Mouse (Mus musculus): Measurements from ENCODE around the gene Hif3a. TPM values are rescaled to one million over a fixed set of nuclear protein-coding genes. Genes with fewer than 3 reads are reported as not detected.

Gene Hif3a
- polyA plus RNA-seq, 1 experiment from 2014 or later, result 8.6 TPM

GRCm38 (mm10) chr7:17060031-17060781 is 2.0 kb downstream of the Hif3a start:
- WGBS, result 65% methylated on average over 9 of the region's 9 CpGs
- H3K4me1 ChIP-seq (replicated peaks; ENCODE audit: control insufficient read depth, insufficient read depth, low read length), result peaks cover 27% of the 10 kb centered on the region; the same call in 1 of the 2 replicates
- 0 out of 2 replicates have a peak overlapping the region, but pooled peaks have one; percentile 15 for H3K27ac ChIP-seq (ENCODE audit: low read depth, low read length)
- H3K4me3 ChIP-seq (ENCODE audit: low read depth, low read length), result no peak overlapping the region
- H3K9me3 ChIP-seq (ENCODE audit: control insufficient read depth, low read length), result no peaks in the 10 kb centered on the region
- peak overlapping the region; percentile 2; the same call in 1 of the 2 replicates for H3K4me2 ChIP-seq (ENCODE audit: low read depth, low read length, severe bottlenecking)
- H3K36me3 ChIP-seq (ENCODE audit: control insufficient read depth, insufficient read depth, low read length), result no peaks in the 10 kb centered on the region
- ATAC-seq (replicated peaks; ENCODE audit: low FRiP score) (0 out of 2 replicates have a peak, but pooled peaks have one; percentile 25), DNase-seq (ENCODE audit: low spot score) (peak; percentile 78)
- peak overlapping the region; percentile 5; the same call in 1 of the 2 replicates for H3K9ac ChIP-seq (ENCODE audit: low read length)
- 0 out of 2 replicates have a peak, but pooled peaks cover 2% of the 10 kb centered on the region for H3K27me3 ChIP-seq (ENCODE audit: control insufficient read depth, insufficient read depth, low read length)

DNA sequence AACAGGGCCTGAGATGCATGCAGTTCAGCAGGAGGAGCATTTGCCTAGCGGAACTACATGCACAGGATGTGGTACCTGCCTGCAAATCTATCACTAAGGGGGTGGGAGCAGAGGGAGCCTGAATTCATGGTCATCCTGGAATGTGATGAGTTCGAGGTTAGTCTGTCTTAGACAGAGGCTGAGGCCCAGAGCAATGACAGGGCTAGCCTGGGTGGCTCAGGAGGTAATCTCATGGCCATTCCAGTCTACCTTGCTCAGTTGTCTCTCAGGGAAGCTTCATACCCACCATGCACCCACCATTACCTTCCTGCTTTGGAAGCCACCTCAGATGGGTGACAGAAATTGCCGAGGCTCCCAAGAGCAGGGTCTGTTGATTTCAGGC is 2.8 kb downstream of the Hif3a start:
- H3K4me3 ChIP-seq (ENCODE audit: low read depth, low read length), result no peak overlapping the region
- H3K4me2 ChIP-seq (ENCODE audit: low read depth, low read length, severe bottlenecking), result no peak overlapping the region
- H3K9ac ChIP-seq (ENCODE audit: low read length), result no peak overlapping the region
- no peak for DNase-seq (ENCODE audit: low spot score)
- 87% methylated on average over 3 of the region's 3 CpGs for WGBS
- no peaks in the 10 kb centered on the region for H3K36me3 ChIP-seq (ENCODE audit: control insufficient read depth, insufficient read depth, low read length)
- no peaks in the 10 kb centered on the region for H3K9me3 ChIP-seq (ENCODE audit: control insufficient read depth, low read length)
- ATAC-seq (replicated peaks; ENCODE audit: low FRiP score), result no peak
- H3K27me3 ChIP-seq (ENCODE audit: control insufficient read depth, insufficient read depth, low read length), result 0 out of 2 replicates have a peak, but pooled peaks cover 2% of the 10 kb centered on the region
- peaks cover 27% of the 10 kb centered on the region; the same call in 1 of the 2 replicates for H3K4me1 ChIP-seq (replicated peaks; ENCODE audit: control insufficient read depth, insufficient read depth, low read length)
- H3K27ac ChIP-seq (ENCODE audit: low read depth, low read length), result no peak overlapping the region

GRCm38 (mm10) chr7:17058816-17059462 is 3.3 kb downstream of the Hif3a start:
- no peak overlapping the region for H3K4me3 ChIP-seq (ENCODE audit: low read depth, low read length)
- H3K9me3 ChIP-seq (ENCODE audit: control insufficient read depth, low read length), result no peaks in the 10 kb centered on the region
- DNase-seq (ENCODE audit: low spot score) (no peak), ATAC-seq (replicated peaks; ENCODE audit: low FRiP score) (no peak)
- H3K36me3 ChIP-seq (ENCODE audit: control insufficient read depth, insufficient read depth, low read length), result no peaks in the 10 kb centered on the region
- WGBS, result 64% methylated on average over 8 of the region's 8 CpGs
- H3K4me1 ChIP-seq (replicated peaks; ENCODE audit: control insufficient read depth, insufficient read depth, low read length), result peaks cover 27% of the 10 kb centered on the region; the same call in 1 of the 2 replicates
- no peak overlapping the region for H3K4me2 ChIP-seq (ENCODE audit: low read depth, low read length, severe bottlenecking)
- H3K9ac ChIP-seq (ENCODE audit: low read length), result no peak overlapping the region
- 0 out of 2 replicates have a peak, but pooled peaks cover 2% of the 10 kb centered on the region for H3K27me3 ChIP-seq (ENCODE audit: control insufficient read depth, insufficient read depth, low read length)
- peak overlapping the region; percentile 19 for H3K27ac ChIP-seq (ENCODE audit: low read depth, low read length)

DNA sequence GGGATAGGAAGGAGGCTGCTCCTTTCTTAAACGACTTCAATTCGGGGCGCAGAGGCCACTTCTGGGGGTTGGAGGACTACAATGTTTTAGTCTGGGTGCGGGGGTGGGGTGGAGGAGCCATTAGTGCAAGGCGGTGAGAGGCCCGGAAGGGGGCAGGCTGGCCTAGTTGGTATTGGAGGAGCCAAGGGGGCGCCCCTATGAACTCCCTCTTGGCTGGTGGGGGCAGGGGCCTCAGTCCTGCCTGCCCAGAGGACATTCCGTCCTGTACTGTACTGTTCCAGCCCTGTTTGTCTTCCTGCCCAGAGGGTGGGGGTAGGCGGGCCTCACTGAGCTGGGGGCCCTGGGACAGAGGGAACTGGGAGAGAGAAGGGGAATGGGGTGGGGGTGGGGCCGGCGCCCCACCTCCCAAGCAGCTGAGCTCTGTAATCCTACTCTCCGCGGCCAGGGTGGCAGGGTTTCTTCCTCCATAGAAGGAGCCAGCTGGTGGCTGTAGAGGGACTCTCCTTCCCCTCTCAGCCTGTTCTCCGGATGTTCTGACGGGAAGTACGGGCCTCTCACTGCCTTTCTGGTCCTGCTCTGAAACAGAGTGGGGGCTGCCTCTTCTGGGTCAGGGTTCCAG is 4.0 kb downstream of the Hif3a start:
- Histone ChIP-seq H3K27me3 (ENCODE audit: control insufficient read depth, insufficient read depth, low read length) (0 out of 2 replicates have a peak, but pooled peaks cover under 1% of the 10 kb centered on the region), H3K9me3 (ENCODE audit: control insufficient read depth, low read length) (no peaks in the 10 kb centered on the region), H3K27ac (ENCODE audit: low read depth, low read length) (peak overlapping the region; percentile 19), H3K4me3 (ENCODE audit: low read depth, low read length) (no peak overlapping the region), H3K4me2 (ENCODE audit: low read depth, low read length, severe bottlenecking) (peak overlapping the region; percentile 32; the same call in 1 of the 2 replicates), H3K4me1 (replicated peaks; ENCODE audit: control insufficient read depth, insufficient read depth, low read length) (peaks cover 27% of the 10 kb centered on the region; the same call in 1 of the 2 replicates), H3K36me3 (ENCODE audit: control insufficient read depth, insufficient read depth, low read length) (no peaks in the 10 kb centered on the region), H3K9ac (ENCODE audit: low read length) (peak overlapping the region; percentile 41)
- WGBS, result 6% methylated on average over 16 of the region's 16 CpGs
- peak; percentile 80 for DNase-seq (ENCODE audit: low spot score)
- peak; percentile 50 for ATAC-seq (replicated peaks; ENCODE audit: low FRiP score)

- 37% methylated on average over 14 of the region's 14 CpGs for WGBS
- DNase-seq (ENCODE audit: low spot score) (peak; percentile 71), ATAC-seq (replicated peaks; ENCODE audit: low FRiP score) (peak; percentile 34; the same call in 1 of the 2 replicates)
- Histone ChIP-seq H3K4me1 (replicated peaks; ENCODE audit: control insufficient read depth, insufficient read depth, low read length) (peaks cover 25% of the 10 kb centered on the region; the same call in 1 of the 2 replicates), H3K27me3 (ENCODE audit: control insufficient read depth, insufficient read depth, low read length) (no peaks in the 10 kb centered on the region), H3K27ac (ENCODE audit: low read depth, low read length) (peak overlapping the region; percentile 62), H3K4me2 (ENCODE audit: low read depth, low read length, severe bottlenecking) (peak overlapping the region; percentile 82), H3K9ac (ENCODE audit: low read length) (peak overlapping the region; percentile 48), H3K9me3 (ENCODE audit: control insufficient read depth, low read length) (no peaks in the 10 kb centered on the region), H3K36me3 (ENCODE audit: control insufficient read depth, insufficient read depth, low read length) (no peaks in the 10 kb centered on the region), H3K4me3 (ENCODE audit: low read depth, low read length) (peak overlapping the region; percentile 42)
Measured at GRCm38 (mm10) chr7:17056601-17057523, 5.4 kb downstream of the Hif3a start.

GRCm38 (mm10) chr7:17056081-17056581 is 6.1 kb downstream of the Hif3a start:
- peak; percentile 82 for ATAC-seq (replicated peaks; ENCODE audit: low FRiP score)
- WGBS, result under 1% methylated on average over 42 of the region's 42 CpGs
- H3K4me1 ChIP-seq (replicated peaks; ENCODE audit: control insufficient read depth, insufficient read depth, low read length), result peaks cover 25% of the 10 kb centered on the region; the same call in 1 of the 2 replicates

DNA sequence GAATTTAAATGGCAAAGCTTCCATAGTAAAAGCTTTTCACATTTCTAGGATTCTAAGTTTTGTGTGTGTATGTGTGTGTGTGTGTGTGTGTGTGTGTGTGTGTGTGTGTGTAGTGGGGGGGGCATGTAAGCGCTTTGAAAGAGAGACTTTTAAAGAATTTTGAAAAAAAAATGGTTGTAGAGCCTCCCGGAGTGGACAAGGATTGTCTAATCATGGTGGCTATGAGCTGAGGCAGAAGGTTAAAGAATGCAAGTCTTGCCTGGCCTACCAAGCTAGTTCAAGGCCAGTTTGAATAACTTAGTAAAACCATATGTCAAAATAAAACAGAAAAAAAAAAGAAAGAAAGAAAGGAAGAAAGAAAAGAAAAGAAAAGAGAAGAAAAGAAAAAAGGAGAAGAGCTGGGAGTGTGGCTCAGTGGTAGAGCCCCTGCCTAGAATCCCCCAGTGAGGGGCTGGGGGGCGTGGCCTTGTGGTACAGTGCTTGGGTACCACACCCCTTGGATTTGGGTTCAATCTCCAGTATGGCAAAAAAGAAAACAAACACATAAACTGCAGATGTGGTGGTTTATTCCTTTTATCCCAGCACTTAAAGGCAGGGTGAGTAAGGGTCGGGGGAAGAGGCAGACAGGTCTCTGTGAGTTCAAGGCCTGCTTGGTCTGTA is 6.8 kb downstream of the Hif3a start:
- DNase-seq (ENCODE audit: low spot score) (no peak), ATAC-seq (replicated peaks; ENCODE audit: low FRiP score) (no peak)
- H3K9me3 ChIP-seq (ENCODE audit: control insufficient read depth, low read length), result no peaks in the 10 kb centered on the region
- peak overlapping the region; percentile 82 for H3K4me2 ChIP-seq (ENCODE audit: low read depth, low read length, severe bottlenecking)
- no peak overlapping the region for H3K4me3 ChIP-seq (ENCODE audit: low read depth, low read length)
- H3K27me3 ChIP-seq (ENCODE audit: control insufficient read depth, insufficient read depth, low read length), result no peaks in the 10 kb centered on the region
- no peak overlapping the region for H3K27ac ChIP-seq (ENCODE audit: low read depth, low read length)
- H3K9ac ChIP-seq (ENCODE audit: low read length), result no peak overlapping the region; the same call in 1 of the 2 replicates
- H3K36me3 ChIP-seq (ENCODE audit: control insufficient read depth, insufficient read depth, low read length), result no peaks in the 10 kb centered on the region
- 86% methylated on average over 4 of the region's 4 CpGs for WGBS
- peaks cover 21% of the 10 kb centered on the region; the same call in 1 of the 2 replicates for H3K4me1 ChIP-seq (replicated peaks; ENCODE audit: control insufficient read depth, insufficient read depth, low read length)

More at GRCm38 (mm10) chr7:17056081-17056581, 6.1 kb downstream of the Hif3a start:
- Histone ChIP-seq H3K36me3 (ENCODE audit: control insufficient read depth, insufficient read depth, low read length) (no peaks in the 10 kb centered on the region), H3K4me2 (ENCODE audit: low read depth, low read length, severe bottlenecking) (peak overlapping the region; percentile 82), H3K27ac (ENCODE audit: low read depth, low read length) (peak overlapping the region; percentile 62), H3K4me3 (ENCODE audit: low read depth, low read length) (peak overlapping the region; percentile 42), H3K27me3 (ENCODE audit: control insufficient read depth, insufficient read depth, low read length) (no peaks in the 10 kb centered on the region), H3K9ac (ENCODE audit: low read length) (peak overlapping the region; percentile 48), H3K9me3 (ENCODE audit: control insufficient read depth, low read length) (no peaks in the 10 kb centered on the region)
- DNase-seq (ENCODE audit: low spot score), result peak; percentile 89

Data from forebrain, embryonic 11.5 days (tissue).